In the genomic region with DNA sequence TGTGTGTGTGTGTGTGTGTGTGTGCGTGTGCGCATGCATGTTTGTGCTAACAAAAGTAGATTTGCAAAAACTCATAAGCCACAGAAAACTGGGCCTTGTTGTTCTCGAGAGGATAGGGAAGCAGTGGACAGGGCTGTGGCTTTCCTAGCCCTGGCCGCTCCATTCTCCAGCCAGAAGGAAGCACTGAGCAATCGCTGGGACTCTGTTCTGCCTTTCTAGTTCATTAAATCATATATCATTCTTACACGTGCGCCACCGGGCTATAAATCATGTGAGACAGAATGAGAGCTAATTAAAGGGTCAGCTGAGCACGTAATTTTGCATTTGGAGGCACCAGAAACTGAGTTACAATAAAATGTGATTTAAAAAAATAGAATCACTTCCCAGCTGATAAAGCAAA, we compare ENCODE assay signal across 24 mouse cellular contexts. TPM values are rescaled to one million over a fixed set of nuclear protein-coding genes. Genes with fewer than 3 reads are reported as not detected.
DNase-seq lines count a peak whose midpoint lies in the region; ATAC-seq and TF ChIP-seq lines count a peak whose summit lies in the region.
"Had no signal": no experiment of that assay in that cellular context is flagged by ENCODE, and none has a peak within 500 bp of the region (broad histone marks: within the 10 kb centered on the region; RNA-seq: fewer than 3 reads in every experiment).

No protein-coding gene starts in this region.

- TF ChIP-seq CTCF in hindbrain, postnatal 0 days (IDR thresholded peaks at IDR 0.05; ENCODE audit: low read depth), result no peak

- H3K36me3 ChIP-seq in hindbrain, postnatal 0 days (ENCODE audit: insufficient read depth, low read length), result no peaks in the 10 kb centered on the region
- H3K36me3 ChIP-seq in hindbrain, embryonic 12.5 days, result no peaks in the 10 kb centered on the region
- no peaks in the 10 kb centered on the region for H3K36me3 ChIP-seq in kidney, embryonic 16.5 days (ENCODE audit: insufficient read depth, low read length)
- H3K36me3 ChIP-seq: embryonic facial prominence, embryonic 10.5 days; embryonic facial prominence, embryonic 13.5 days; forebrain, embryonic 12.5 days; forebrain, embryonic 15.5 days; heart, embryonic 10.5 days; heart, embryonic 13.5 days had no signal

- H3K27me3 ChIP-seq in hindbrain, postnatal 0 days (ENCODE audit: insufficient read depth, low read length), result no peaks in the 10 kb centered on the region
- no peaks in the 10 kb centered on the region for H3K27me3 ChIP-seq in hindbrain, embryonic 12.5 days
- H3K27me3 ChIP-seq in kidney, embryonic 16.5 days (ENCODE audit: insufficient read depth, low read length), result no peaks in the 10 kb centered on the region
- H3K27me3 ChIP-seq: embryonic facial prominence, embryonic 13.5 days; forebrain, embryonic 12.5 days; forebrain, embryonic 15.5 days; heart, embryonic 13.5 days had no signal

- H3K9ac ChIP-seq in hindbrain, postnatal 0 days (replicated peaks; ENCODE audit: low read length), result no peak overlapping the region
- H3K9ac ChIP-seq in hindbrain, embryonic 12.5 days, result no peak overlapping the region
- H3K9ac ChIP-seq in kidney, embryonic 16.5 days (replicated peaks; ENCODE audit: low read length), result no peak overlapping the region
- H3K9ac ChIP-seq: embryonic facial prominence, embryonic 13.5 days; forebrain, embryonic 12.5 days; forebrain, embryonic 15.5 days; heart, embryonic 13.5 days had no signal

- H3K9me3 ChIP-seq in hindbrain, postnatal 0 days (ENCODE audit: low read length), result no peaks in the 10 kb centered on the region
- no peaks in the 10 kb centered on the region for H3K9me3 ChIP-seq in hindbrain, embryonic 12.5 days (replicated peaks)
- no peaks in the 10 kb centered on the region for H3K9me3 ChIP-seq in kidney, embryonic 16.5 days (ENCODE audit: low read length)
- H3K9me3 ChIP-seq: embryonic facial prominence, embryonic 10.5 days; embryonic facial prominence, embryonic 13.5 days; forebrain, embryonic 12.5 days; forebrain, embryonic 15.5 days; heart, embryonic 10.5 days; heart, embryonic 13.5 days had no signal

- no peak overlapping the region for H3K4me3 ChIP-seq in hindbrain, postnatal 0 days (ENCODE audit: low read length)
- no peak overlapping the region for H3K4me3 ChIP-seq in hindbrain, embryonic 12.5 days
- H3K4me3 ChIP-seq in kidney, embryonic 16.5 days (ENCODE audit: low read length), result no peak overlapping the region
- H3K4me3 ChIP-seq: embryonic facial prominence, embryonic 10.5 days; embryonic facial prominence, embryonic 13.5 days; erythroblast, embryonic 14.5 days; forebrain, embryonic 12.5 days; forebrain, embryonic 15.5 days; heart, adult 2 months; heart, embryonic 10.5 days; heart, embryonic 13.5 days had no signal

- H3K4me1 ChIP-seq in hindbrain, postnatal 0 days (ENCODE audit: insufficient read depth, low read length), result no peaks in the 10 kb centered on the region
- no peaks in the 10 kb centered on the region for H3K4me1 ChIP-seq in hindbrain, embryonic 12.5 days
- peaks cover 7% of the 10 kb centered on the region for H3K4me1 ChIP-seq in kidney, embryonic 16.5 days (ENCODE audit: insufficient read depth, low read length)
- H3K4me1 ChIP-seq: embryonic facial prominence, embryonic 10.5 days; embryonic facial prominence, embryonic 13.5 days; forebrain, embryonic 12.5 days; forebrain, embryonic 15.5 days; heart, embryonic 10.5 days had no signal

- intact Hi-C loops in heart, postnatal 36 days (cut with DNase I), result no loop called here

- no peak for ATAC-seq in hindbrain, postnatal 0 days
- no peak for ATAC-seq in hindbrain, embryonic 12.5 days (ENCODE audit: low FRiP score)
- 0 out of 2 replicates have a peak, but pooled peaks have one; percentile 50 for ATAC-seq in kidney, embryonic 16.5 days (ENCODE audit: low FRiP score, low TSS enrichment)
- ATAC-seq: CD4-positive, CD25-positive, alpha-beta regulatory T cell, adult 4 months; forebrain, embryonic 15.5 days; intestine, postnatal 0 days had no signal

- 61% methylated on average over 9 of the region's 9 CpGs for WGBS in hindbrain, postnatal 0 days
- WGBS in hindbrain, embryonic 12.5 days, result 70% methylated on average over 9 of the region's 9 CpGs
- 27% methylated on average over 9 of the region's 9 CpGs for WGBS in kidney, embryonic 16.5 days

- DNase-seq in heart, adult 11 months, result peak; percentile 35
- no peak for DNase-seq in heart, postnatal 36 days
- peak; percentile 26 for DNase-seq in hindbrain, postnatal 0 days (ENCODE audit: low spot score)
- DNase-seq in kidney, adult 18-20 months, result no peak
- DNase-seq: cerebellum, adult 8-10 months; cerebellum, postnatal 10 days; cerebellum, postnatal 36 days; embryo, embryonic 11 days; gastrocnemius, postnatal 25 days; heart, adult 2 months; heart, postnatal 14 days had no signal

- no peak overlapping the region for H3K4me2 ChIP-seq in hindbrain, postnatal 0 days (ENCODE audit: low read depth, low read length)
- no peak overlapping the region for H3K4me2 ChIP-seq in hindbrain, embryonic 12.5 days (replicated peaks)
- no peak overlapping the region for H3K4me2 ChIP-seq in kidney, embryonic 16.5 days (replicated peaks; ENCODE audit: low read depth, low read length)
- H3K4me2 ChIP-seq: embryonic facial prominence, embryonic 13.5 days; forebrain, embryonic 12.5 days; forebrain, embryonic 15.5 days; heart, embryonic 13.5 days had no signal

- H3K27ac ChIP-seq in hindbrain, postnatal 0 days, result no peak overlapping the region
- no peak overlapping the region for H3K27ac ChIP-seq in hindbrain, embryonic 12.5 days
- no peak overlapping the region for H3K27ac ChIP-seq in kidney, embryonic 16.5 days (ENCODE audit: low read length)
- H3K27ac ChIP-seq: embryonic facial prominence, embryonic 10.5 days; embryonic facial prominence, embryonic 13.5 days; forebrain, embryonic 12.5 days; forebrain, embryonic 15.5 days; heart, adult 2 months; heart, embryonic 10.5 days; heart, embryonic 13.5 days had no signal

RNA-seq across cellular contexts. Expression of a gene that starts 29.1 kb away (rescaled TPM):
- 1 to 10 TPM; 8.7 to 9.7 TPM for total RNA-seq in heart, postnatal 36 days (2021)
- total RNA-seq in hindbrain, postnatal 0 days (2014; rRNA removed), result 10.2 and 15.5 TPM in 2 replicates
- polyA plus RNA-seq in hindbrain, postnatal 0 days (2015; fragmentation: Nextera tagmentation; extraction: Ambion mirVana), result 22.4 and 23.4 TPM in 2 replicates
- polyA plus RNA-seq in hindbrain, embryonic 12.5 days (2016; fragmentation: Nextera tagmentation; extraction: Ambion mirVana), result 3.8 and 4.8 TPM in 2 replicates
- 6.8 and 6.9 TPM in 2 replicates for polyA plus RNA-seq in kidney, embryonic 16.5 days (2015; fragmentation: Nextera tagmentation; extraction: Ambion mirVana)
- total RNA-seq: hematopoietic stem cell, adult 5-6 weeks; MEL had no signal
- polyA plus RNA-seq: erythroblast, embryonic 14.5 days had no signal

Comparison
In these comparisons a context has a peak if more than half of its experiments do, and no peak if none do; other contexts are left out.
1. DNase-seq: peak in heart, adult 11 months (single experiment) and hindbrain, postnatal 0 days (single experiment); none in heart, postnatal 36 days (0 of 2) and kidney, adult 18-20 months (single experiment).